Mouse (Mus musculus): Measurements from ENCODE around the gene Tatdn3.

DNA sequence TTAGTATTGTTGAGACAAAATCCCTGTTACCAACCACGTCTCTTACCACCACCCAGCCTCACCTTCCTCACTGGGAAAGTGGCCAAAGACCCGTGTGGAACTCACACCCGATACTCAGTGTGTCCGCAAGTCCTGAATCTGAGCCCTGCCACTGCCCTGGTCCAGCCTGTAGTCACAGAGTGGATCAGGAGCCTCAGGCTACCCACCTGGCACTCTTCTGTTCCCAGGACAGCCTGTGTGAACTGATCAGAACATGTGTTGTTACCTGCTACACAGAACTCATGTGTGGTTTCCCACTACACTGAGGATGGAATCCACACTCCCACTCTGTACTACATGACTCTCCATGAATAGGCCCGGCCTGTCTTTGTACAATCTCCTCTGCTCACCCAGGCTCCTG, 20.6 kb downstream of the Tatdn3 start:
- no peak for TF ChIP-seq CTCF (IDR thresholded peaks at IDR 0.05; ENCODE audit: extremely low read depth, insufficient read depth, low read length)
- TF ChIP-seq POLR2A (IDR thresholded peaks at IDR 0.05; ENCODE audit: extremely low read depth, insufficient read depth, low read length), result no peak

Measured in cortical plate, adult 2 months (tissue).